Mouse (Mus musculus) hindbrain, embryonic 15.5 days (tissue): ENCODE results near the gene Hoxd3. TPM values are rescaled to one million over a fixed set of nuclear protein-coding genes. Genes with fewer than 3 reads are reported as not detected.

Experiments
- ATAC-seq: fragments of 200-750 bp; cut with Nextera tagmentation; 2 replicates; pipeline ENCODE4 v1.8.0; 2017; ENCODE audit warnings: low read depth, moderate number of reproducible peaks, moderate TSS enrichment; ENCODE audit not compliant: low FRiP score
- H3K27ac ChIP-seq: fragments of 300-500 bp; sonication (generic); replicated peaks from 2 replicates; pipeline ENCODE4 v1.5.1; 2015; ENCODE audit warnings: mild to moderate bottlenecking, inconsistent platforms
- H3K27me3 ChIP-seq: fragments of 300-500 bp; sonication (generic); 2 replicates; pipeline ENCODE4 v1.6.1; 2015; ENCODE audit warnings: control low read depth, inconsistent platforms
- H3K36me3 ChIP-seq: fragments of 300-500 bp; sonication (generic); 2 replicates; pipeline ENCODE4 v1.6.1; 2015; ENCODE audit warnings: control low read depth, inconsistent platforms
- H3K4me1 ChIP-seq: fragments of 300-500 bp; sonication (generic); replicated peaks from 2 replicates; pipeline ENCODE4 v1.6.1; 2015; ENCODE audit warnings: control low read depth, inconsistent platforms
- H3K4me2 ChIP-seq: fragments of 300-500 bp; sonication (generic); 2 replicates; pipeline ENCODE4 v1.6.1; 2015; ENCODE audit warnings: moderate library complexity, mild to moderate bottlenecking, inconsistent platforms
- H3K4me3 ChIP-seq: fragments of 300-500 bp; sonication (generic); 2 replicates; pipeline ENCODE4 v1.5.1; 2015; ENCODE audit warnings: mild to moderate bottlenecking, inconsistent platforms
- H3K9ac ChIP-seq: fragments of 300-500 bp; sonication (generic); 2 replicates; pipeline ENCODE4 v1.6.1; 2015; ENCODE audit warnings: inconsistent platforms
- H3K9me3 ChIP-seq: fragments of 300-500 bp; sonication (generic); 2 replicates; pipeline ENCODE4 v1.6.1; 2016; ENCODE audit warnings: control low read depth, inconsistent platforms
- WGBS: fragments of 180-500 bp; shearing (Covaris S2); methylation state at CpG from one replicate; pipeline ENCODE4 v1.1.7; 2015; 5-methylcytosine and 5-hydroxymethylcytosine counted together
- microRNA counts: library from miRNA; unstranded; fragments of <30 nt; microRNA quantifications from one replicate; lab custom pipeline; 2016
- microRNA-seq: library from miRNA; unstranded; fragments of <30 nt; microRNA quantifications from one replicate; pipeline ENCODE4, GENCODE M21; 2016
- polyA plus RNA-seq: library from polyadenylated mRNA; unstranded; fragments of >200 nt; fragmentation: Nextera tagmentation; extraction: Ambion mirVana; gene quantifications from 2 replicates; pipeline ENCODE4 v1.2.1, GENCODE M21; 2015

Gene Hoxd3
- polyA plus RNA-seq, 1 experiment from 2014 or later, result 49.4 TPM

- 59% methylated on average over 10 of the region's 10 CpGs for WGBS
Measured at GRCm38 (mm10) chr2:74763976-74764375, 52.2 kb downstream of the Hoxd3 start.

GRCm38 (mm10) chr2:74774359-74774758 is 62.6 kb downstream of the Hoxd3 start:
- H3K36me3 ChIP-seq, result no peaks in the 10 kb centered on the region
- 0 out of 2 replicates have a peak, but pooled peaks cover 3% of the 10 kb centered on the region for H3K27me3 ChIP-seq
- H3K4me2 ChIP-seq, result no peak overlapping the region
- H3K9me3 ChIP-seq, result no peaks in the 10 kb centered on the region
- H3K27ac ChIP-seq, result no peak overlapping the region
- no peak for ATAC-seq
- no peak overlapping the region for H3K4me3 ChIP-seq
- H3K4me1 ChIP-seq, result no peaks in the 10 kb centered on the region
- no peak overlapping the region for H3K9ac ChIP-seq
- 89% methylated on average over 2 of the region's 2 CpGs for WGBS

More at GRCm38 (mm10) chr2:74763976-74764375, 52.2 kb downstream of the Hoxd3 start:
- Histone ChIP-seq H3K4me2 (peak overlapping the region; percentile 96; the same call in 1 of the 2 replicates), H3K27me3 (peaks cover 63% of the 10 kb centered on the region), H3K9ac (no peak overlapping the region), H3K36me3 (no peaks in the 10 kb centered on the region), H3K4me1 (peaks cover 18% of the 10 kb centered on the region), H3K9me3 (no peaks in the 10 kb centered on the region), H3K27ac (no peak overlapping the region), H3K4me3 (0 out of 2 replicates have a peak overlapping the region, but pooled peaks have one; percentile 52)
- ATAC-seq, result no peak

DNA sequence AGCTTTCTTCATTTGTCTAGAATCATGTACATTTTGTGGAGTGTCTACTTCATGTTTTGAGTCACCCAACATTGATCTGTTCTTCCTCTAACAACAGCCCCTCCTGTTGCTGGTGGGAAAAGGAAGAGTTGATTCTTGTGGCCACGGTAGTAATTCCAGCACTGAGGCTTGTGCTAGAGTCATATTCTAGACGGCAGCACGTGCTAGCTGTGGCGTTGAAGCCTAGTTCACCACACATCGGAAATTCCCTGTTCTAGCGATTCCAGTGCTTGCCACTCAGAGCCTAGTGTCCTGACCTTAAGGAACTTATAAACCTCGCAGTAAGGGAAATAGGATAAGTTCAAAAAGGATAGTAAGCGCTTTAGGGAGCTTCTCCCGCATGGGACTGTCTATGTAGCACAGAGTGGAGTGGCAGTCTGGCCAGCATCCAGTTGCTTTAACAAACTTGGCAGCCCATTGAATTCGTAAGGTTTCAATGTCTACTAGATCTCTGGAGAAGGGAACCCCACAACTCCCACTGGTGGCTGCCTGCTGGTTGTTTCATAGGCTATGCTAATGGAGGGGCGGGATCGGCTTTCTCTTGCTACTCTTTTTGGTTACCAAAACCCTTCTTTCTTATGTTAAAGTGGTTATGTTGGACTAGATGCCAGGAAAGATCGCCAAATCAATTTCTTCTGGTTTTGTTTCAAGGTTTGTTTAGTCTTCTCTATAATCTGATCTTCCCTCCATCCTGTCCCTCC is 66.0 kb downstream of the Hoxd3 start:
- no peak overlapping the region for H3K9ac ChIP-seq
- H3K4me1 ChIP-seq, result no peaks in the 10 kb centered on the region
- no peaks in the 10 kb centered on the region for H3K9me3 ChIP-seq
- H3K4me2 ChIP-seq, result no peak overlapping the region
- WGBS, result 65% methylated on average over 13 of the region's 13 CpGs
- no peak overlapping the region for H3K4me3 ChIP-seq
- H3K27ac ChIP-seq, result no peak overlapping the region
- H3K27me3 ChIP-seq, result 0 out of 2 replicates have a peak, but pooled peaks cover 3% of the 10 kb centered on the region
- ATAC-seq, result no peak
- no peaks in the 10 kb centered on the region for H3K36me3 ChIP-seq

- no peaks in the 10 kb centered on the region for H3K9me3 ChIP-seq
- no peak overlapping the region for H3K9ac ChIP-seq
- no peak for ATAC-seq
- WGBS, result 81% methylated on average over 5 of the region's 5 CpGs
- H3K4me3 ChIP-seq, result no peak overlapping the region
- no peaks in the 10 kb centered on the region for H3K4me1 ChIP-seq
- no peaks in the 10 kb centered on the region for H3K36me3 ChIP-seq
- 0 out of 2 replicates have a peak, but pooled peaks cover 3% of the 10 kb centered on the region for H3K27me3 ChIP-seq
- H3K27ac ChIP-seq, result no peak overlapping the region
- H3K4me2 ChIP-seq, result no peak overlapping the region
Measured at GRCm38 (mm10) chr2:74781386-74781785, 69.7 kb downstream of the Hoxd3 start.

DNA sequence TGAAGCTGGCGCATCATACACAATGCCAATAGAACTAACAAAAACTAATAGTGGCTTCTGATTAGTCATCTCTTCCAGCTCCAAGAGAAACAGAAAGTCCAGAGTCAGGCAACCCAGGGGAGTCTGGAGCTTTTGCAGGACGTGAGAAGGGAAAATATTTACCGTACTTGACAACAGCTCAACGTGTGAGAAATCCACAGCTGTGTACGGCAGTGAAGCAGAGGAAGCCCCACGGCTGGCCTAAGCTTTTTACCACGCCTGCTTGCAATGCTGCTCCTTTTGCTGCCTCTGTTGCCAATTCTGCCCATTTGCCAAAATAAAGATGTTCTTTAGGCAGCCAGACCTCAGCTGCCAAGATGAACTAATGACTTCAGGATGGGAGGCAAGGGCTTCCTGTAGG is 83.8 kb downstream of the Hoxd3 start:
- Histone ChIP-seq H3K4me3 (no peak overlapping the region), H3K36me3 (no peaks in the 10 kb centered on the region), H3K4me1 (no peaks in the 10 kb centered on the region), H3K4me2 (no peak overlapping the region), H3K27me3 (no peaks in the 10 kb centered on the region), H3K27ac (no peak overlapping the region), H3K9ac (no peak overlapping the region), H3K9me3 (no peaks in the 10 kb centered on the region)
- no peak for ATAC-seq
- WGBS, result 52% methylated on average over 7 of the region's 7 CpGs

MicroRNAs encoded within 50 kb of the gene (microRNA counts, 519-probe panel; counts per million panel counts)
- 3,784 counts per million, percentile 81 among the panel's probes with 10 or more counts for microRNA mmu-miR-10b (lab: Ali Mortazavi, UCI)

Small RNAs within 50 kb of the gene (microRNA-seq; reads per million reads assigned to microRNA genes)
- gene Gm44463 (not detected), gene Mir10b (51,246 reads per million, percentile 99 among the genes with 10 or more reads in this experiment)

Other genes starting within 250 kb of the Hoxd3 start
- gene Lnpk, start 132.5 kb upstream of the Hoxd3 start, polyA plus RNA-seq, result 44.8 and 45.7 TPM in 2 replicates
- 0.76 and 0.87 TPM in 2 replicates for gene Evx2, start 52.4 kb upstream of the Hoxd3 start, polyA plus RNA-seq
- gene Hoxd13, start 43.6 kb upstream of the Hoxd3 start, polyA plus RNA-seq, result not detected in 2 replicates
- not detected in 2 replicates for gene Hoxd12, start 36.9 kb upstream of the Hoxd3 start, polyA plus RNA-seq
- not detected in 2 replicates for gene Hoxd11, start 32.4 kb upstream of the Hoxd3 start, polyA plus RNA-seq
- not detected in 2 replicates for gene Hoxd10, start 20.0 kb upstream of the Hoxd3 start, polyA plus RNA-seq
- gene Hoxd9, start 14.2 kb upstream of the Hoxd3 start, polyA plus RNA-seq, result not detected in 2 replicates
- 0.73 and 1.3 TPM in 2 replicates for gene Hoxd8, start 7.3 kb upstream of the Hoxd3 start, polyA plus RNA-seq
- gene Hoxd4, start within 50 bp of the Hoxd3 start, polyA plus RNA-seq, result 2.7 and 3.3 TPM in 2 replicates
- gene Gm28230, start 14.8 kb downstream of the Hoxd3 start, polyA plus RNA-seq, result 0.87 and 1.6 TPM in 2 replicates
- gene Hoxd1, start 51.1 kb downstream of the Hoxd3 start, polyA plus RNA-seq, result 1.2 and 2.4 TPM in 2 replicates
- 152 and 165 TPM in 2 replicates for gene Mtx2, start 113.9 kb downstream of the Hoxd3 start, polyA plus RNA-seq